Mouse (Mus musculus): ENCODE data around the gene Sh3glb2.

Gene Sh3glb2

DNA sequence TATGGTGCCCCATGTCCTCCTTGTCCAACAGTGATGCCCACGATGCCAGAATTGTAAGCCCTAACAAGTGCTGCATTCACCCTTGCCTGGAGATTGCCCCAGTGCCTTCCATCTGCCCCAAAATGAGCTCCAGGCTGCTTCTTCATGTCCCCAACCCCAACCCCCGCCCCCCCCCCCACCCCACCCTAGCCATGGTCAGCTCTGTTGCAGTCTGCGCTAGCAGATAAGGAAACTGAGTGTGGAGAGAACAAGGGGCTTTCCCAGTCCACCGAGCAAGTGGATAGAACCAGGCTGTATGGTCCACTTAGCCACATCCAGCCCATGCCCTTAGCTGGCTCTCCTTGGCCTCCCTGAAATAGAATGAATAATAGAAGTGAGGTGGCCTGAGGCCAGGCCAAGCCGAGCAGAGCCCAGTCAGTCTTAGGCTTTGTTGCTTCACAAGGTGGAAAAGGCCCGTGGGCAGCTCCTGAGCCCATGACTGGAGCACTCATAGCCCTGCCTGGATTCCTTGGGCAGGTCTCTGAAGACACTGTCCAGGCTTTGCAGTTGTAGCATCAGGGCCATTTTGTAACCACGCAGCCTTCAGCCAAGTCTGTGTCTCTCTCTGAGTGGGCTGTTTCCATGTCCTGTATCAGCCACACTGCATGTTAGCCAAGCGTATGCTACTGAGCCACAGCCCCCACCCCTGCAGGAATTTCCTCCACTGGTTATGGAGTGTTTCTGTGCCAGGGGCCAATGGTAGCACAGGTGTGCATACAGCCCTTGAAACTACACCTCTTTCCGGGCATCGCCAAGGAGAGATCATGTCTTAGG, 21.6 kb upstream of the Sh3glb2 start:
- no peak for DNase-seq (ENCODE audit: low spot score in 2 of 2)

DNA sequence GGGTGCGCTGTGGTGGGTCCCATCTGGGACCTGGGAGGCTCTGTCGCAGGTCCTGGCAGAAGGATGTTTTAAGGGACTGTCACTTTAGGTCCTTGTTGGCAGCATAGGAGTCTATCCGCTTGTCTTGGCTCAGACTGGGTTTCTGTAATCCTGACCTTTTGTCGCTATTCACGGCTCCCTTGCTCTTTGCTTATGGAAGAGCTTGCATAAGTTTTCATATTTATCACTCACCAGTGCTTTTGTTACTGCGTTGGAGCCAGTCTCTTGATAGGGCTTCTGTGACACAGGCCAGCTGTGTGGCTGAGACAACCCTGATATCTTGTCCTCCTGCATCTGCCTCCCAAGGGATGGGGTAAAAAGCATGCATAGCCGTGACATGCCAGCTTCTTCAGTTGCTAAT, 20.2 kb upstream of the Sh3glb2 start:
- DNase-seq (ENCODE audit: low spot score in 2 of 2) = no peak

DNA sequence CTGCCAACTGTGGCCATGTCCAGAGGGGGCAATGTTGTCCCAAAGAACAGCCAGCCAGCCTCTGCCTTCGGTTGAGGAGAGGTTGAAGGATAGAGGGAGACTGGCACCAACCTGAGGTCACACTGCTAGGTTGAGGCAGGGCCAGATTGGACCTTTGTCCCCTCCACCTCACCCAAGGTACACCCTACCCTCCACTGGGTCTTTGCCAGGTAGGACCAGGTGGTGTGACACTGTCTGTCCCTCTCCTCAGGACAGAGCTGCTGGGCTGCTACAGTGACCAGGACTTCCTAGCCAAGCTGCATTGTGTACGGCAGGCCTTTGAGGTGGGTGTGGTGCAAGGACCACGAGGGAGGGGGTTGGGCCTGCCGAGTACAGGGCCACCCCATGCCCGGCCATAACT, 18.6 kb upstream of the Sh3glb2 start:
- no peak for DNase-seq (ENCODE audit: low spot score in 2 of 2)

GRCm38 (mm10) chr2:30375893-30376292, 16.8 kb upstream of the Sh3glb2 start:
- no peak for DNase-seq (ENCODE audit: low spot score in 2 of 2)

- DNase-seq (ENCODE audit: low spot score in 2 of 2) = no peak
Measured at GRCm38 (mm10) chr2:30372726-30373125, 13.6 kb upstream of the Sh3glb2 start.

GRCm38 (mm10) chr2:30371544-30371943, 12.4 kb upstream of the Sh3glb2 start:
- no peak for DNase-seq (ENCODE audit: low spot score in 2 of 2)

DNA sequence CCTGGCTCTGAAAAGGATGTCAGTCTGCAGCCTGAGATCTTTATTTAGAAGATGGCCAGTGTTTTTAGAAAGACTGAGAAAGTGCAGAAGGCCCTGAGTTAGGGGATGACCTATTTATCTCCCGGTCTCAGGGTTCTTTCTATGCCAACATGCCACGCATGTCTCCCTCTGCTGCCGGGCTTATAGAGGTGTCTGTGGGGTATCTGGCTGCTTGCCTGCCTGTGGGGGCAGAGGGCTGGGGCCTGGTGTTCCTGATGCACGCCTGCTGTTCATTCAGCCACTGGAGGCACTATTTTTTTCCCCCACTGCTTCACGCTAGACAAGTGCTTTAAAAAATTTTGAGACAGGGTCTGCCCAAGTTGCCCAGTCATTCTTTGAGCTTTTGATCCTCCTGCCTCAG, 7.1 kb upstream of the Sh3glb2 start:
- DNase-seq (ENCODE audit: low spot score in 2 of 2) = no peak

DNA sequence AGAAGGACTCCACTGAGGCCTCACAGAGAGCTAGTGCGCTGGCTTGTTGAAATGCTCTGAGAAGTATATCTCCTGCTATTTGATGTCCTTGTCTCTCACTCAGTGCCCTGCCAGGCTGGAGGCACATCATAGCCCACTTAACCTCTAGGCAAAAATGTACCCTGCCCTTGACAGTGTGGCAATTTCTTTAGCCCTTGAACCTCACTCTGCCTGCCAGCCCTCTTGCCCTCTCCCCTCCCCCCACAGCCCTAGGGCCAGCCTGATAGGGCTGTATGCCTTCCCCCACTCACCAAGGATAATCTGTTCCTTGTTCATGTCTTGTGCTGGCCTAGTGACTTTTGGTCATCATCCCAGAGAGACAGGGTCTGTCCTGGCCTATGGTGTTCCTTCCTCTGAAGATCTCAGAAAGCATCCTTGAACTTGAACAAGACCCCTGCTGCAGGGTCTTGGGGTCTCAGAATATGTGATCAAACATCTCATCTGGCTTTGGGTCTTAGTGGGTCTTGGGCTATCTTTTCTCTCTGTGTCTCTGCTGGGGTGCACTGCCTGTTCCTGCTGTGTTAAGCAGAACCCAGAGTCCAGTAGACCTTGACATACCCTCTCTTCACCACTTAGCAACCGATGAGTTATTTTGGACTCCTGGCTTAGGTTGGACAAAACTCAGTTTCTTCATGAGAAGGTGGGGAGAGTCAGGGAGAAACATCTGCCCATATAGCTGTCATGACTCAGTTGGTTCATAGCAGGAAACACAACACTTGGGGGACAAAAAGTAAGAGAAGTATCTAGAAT, 6.3 kb upstream of the Sh3glb2 start:
- DNase-seq (ENCODE audit: low spot score in 2 of 2) = no peak

DNA sequence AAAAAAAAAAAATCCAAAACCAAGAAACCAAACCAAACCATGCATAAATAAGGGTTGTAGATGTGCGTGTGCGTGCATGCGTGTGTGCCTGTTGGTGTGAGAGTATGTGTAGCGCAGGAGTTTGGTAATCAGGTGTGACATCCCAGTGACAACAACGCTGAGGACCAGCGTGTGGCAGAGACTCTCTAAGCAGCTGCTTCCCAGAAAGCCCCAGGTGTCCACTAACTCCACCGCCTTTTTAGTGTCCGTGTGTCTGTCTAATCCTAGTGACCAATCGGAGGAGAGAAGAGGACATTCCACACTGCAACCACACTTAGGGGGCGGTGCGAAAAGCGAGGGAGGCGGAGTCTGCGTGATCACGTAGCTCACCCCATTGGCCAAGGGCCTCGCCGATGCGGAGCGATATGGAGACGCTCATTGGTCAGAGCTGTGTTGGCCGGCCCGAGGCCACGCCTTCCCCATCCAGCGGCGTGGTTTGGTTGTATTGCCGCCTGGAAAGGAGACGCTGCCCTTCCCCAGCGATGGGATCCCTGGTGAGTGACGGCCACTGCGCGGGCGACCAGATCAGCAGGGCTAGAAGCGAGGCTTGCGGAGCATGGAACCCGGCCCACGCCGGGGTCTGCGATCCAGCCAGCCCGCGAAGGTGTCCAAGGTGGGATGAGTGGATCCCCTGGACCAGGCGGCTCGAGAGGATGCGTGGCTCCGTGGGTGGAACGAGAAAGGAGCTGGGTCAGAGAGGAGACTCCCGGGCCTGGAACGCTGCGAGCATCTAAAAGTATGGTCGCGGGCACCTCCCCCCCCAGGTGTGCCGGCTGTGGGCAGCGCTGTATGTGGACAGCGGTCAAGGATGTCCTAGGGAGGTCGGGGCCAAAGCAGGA, 4.9 kb upstream of the Sh3glb2 start, which contains the start of gene Miga2:
TSS of gene Miga2 (plus strand) at position 461 of the 878 bp plus-strand sequence.
- DNase-seq (ENCODE audit: low spot score in 2 of 2) = peak; percentile 99

- no peak for DNase-seq (ENCODE audit: low spot score in 2 of 2)
Measured at GRCm38 (mm10) chr2:30362865-30363264, 3.7 kb upstream of the Sh3glb2 start.

GRCm38 (mm10) chr2:30360626-30361025, 1.5 kb upstream of the Sh3glb2 start:
- no peak for DNase-seq (ENCODE audit: low spot score in 2 of 2)

DNA sequence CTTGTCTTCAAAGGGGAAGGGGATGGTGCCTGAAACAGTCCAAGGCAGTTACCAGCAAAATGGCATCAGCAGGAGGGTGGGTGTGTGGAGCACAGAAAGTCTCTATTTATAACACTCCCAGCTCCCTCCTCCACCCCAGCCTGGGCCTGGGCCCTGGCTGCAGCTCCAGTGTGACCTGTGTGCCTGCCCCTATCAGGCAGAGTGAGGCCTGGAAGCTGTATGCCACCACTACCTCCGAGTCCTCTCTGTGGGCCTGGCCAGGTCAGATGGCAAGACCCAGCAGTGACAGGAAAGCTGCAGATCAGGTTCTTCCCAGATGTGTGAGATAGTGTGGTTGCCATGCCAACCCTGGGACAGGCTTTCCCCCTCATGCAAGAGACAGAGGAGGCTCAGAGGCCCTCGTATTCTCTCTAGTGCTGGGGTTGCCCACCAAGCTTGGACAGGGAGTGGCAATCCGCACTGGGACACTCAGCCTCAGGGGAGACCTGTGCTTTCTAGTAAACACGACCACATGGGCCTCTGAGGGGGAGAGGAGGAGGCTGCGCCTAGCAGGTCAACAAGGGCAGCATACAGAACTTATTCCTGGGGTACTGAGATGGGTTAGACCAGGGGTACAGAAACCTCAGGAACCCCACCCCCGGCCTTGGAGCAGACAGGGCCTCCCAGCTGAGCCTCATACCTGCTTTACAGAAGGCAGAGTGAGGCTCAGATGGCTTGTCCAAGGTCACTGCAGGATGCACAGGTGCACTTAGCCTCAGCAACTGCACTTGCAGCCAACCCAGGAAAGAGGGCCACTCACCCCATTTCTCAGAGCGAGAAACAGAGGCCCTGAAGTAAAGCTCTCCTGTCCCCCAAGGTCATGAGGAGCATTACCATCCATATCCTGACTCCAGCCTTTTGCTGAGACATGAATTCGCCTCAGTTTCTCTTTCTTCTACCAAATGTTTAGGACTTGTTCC, 1.3 kb downstream of the Sh3glb2 start:
- no peak for DNase-seq (ENCODE audit: low spot score in 2 of 2)

DNA sequence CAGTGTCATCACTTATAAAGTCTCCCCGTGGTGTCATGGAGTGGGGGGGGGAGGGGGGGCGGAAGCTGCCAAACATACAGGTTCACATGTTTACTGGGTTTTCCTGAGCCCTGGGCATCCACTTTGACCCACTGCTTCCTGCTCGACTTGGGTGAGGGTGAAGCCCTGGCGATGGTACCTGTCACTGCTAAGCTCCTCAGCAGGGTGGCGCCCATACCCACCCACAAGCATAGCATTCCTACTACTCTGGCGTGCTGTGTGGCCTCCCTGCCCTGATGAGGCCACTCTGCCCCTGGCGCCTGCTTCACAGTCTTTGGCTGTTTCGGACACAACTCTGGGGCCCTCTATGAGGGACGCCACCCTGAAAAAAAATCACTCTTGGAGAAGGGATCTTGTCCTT, 2.2 kb downstream of the Sh3glb2 start:
- DNase-seq (ENCODE audit: low spot score in 2 of 2) = no peak

- DNase-seq (ENCODE audit: low spot score in 2 of 2) = no peak
Measured at GRCm38 (mm10) chr2:30356266-30356665, 2.9 kb downstream of the Sh3glb2 start.

GRCm38 (mm10) chr2:30355861-30356260, 3.3 kb downstream of the Sh3glb2 start:
- DNase-seq (ENCODE audit: low spot score in 2 of 2) = no peak

GRCm38 (mm10) chr2:30351149-30351548, 8.0 kb downstream of the Sh3glb2 start:
- DNase-seq (ENCODE audit: low spot score in 2 of 2) = no peak

- DNase-seq (ENCODE audit: low spot score in 2 of 2) = no peak
Measured at GRCm38 (mm10) chr2:30349196-30349595, 9.9 kb downstream of the Sh3glb2 start.

GRCm38 (mm10) chr2:30345971-30346676, 13.0 kb downstream of the Sh3glb2 start:
- no peak for DNase-seq (ENCODE audit: low spot score in 2 of 2)

DNA sequence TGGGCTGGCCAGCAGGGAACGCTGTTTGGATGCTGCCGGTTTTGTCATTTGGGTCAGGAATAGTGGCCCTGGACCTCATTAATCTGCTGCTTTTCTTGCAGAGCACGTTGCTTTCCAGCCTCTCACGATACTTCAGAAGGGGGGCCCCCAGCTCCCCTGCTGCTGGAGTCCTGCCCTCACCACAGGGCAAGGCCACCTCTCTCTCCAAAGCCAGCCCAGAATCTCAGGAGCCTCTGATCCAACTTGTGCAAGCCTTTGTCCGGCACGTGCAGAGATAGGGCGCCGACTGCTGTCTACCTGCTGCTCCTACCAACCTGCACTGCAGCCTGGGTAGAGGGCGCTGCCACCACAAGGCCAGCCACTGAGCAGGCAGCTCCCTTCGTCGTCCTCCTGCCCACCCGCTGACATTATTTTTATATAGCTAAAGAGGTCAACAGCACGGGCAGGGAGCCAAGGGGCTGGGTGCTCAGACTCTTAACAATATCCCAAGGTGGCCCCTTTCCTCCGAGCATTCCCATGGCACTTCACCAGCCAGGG, 15.5 kb downstream of the Sh3glb2 start:
- no peak for DNase-seq (ENCODE audit: low spot score in 2 of 2)

- no peak for DNase-seq (ENCODE audit: low spot score in 2 of 2)
Measured at GRCm38 (mm10) chr2:30342544-30342943, 16.6 kb downstream of the Sh3glb2 start.
